Mouse (Mus musculus) lung, adult 10 weeks (tissue): ENCODE measurements around the gene Gabrq. TPM values are rescaled to one million over a fixed set of nuclear protein-coding genes. Genes with fewer than 3 reads are reported as not detected.

Experiments
- polyA plus RNA-seq: library from polyadenylated mRNA; stranded (reverse); fragments of 350-450 nt; fragmentation: Illumina TruSeq; extraction: RNeasy Lipid Tissue Mini Kit (QIAGEN cat#74804); gene quantifications from one replicate; pipeline ENCODE4 v1.2.3, GENCODE M21; 2014; ENCODE audit warnings: low read depth, low replicate concordance; ENCODE audit not compliant: insufficient read depth

The Gabrq gene
- polyA plus RNA-seq = 0.49 TPM

DNA sequence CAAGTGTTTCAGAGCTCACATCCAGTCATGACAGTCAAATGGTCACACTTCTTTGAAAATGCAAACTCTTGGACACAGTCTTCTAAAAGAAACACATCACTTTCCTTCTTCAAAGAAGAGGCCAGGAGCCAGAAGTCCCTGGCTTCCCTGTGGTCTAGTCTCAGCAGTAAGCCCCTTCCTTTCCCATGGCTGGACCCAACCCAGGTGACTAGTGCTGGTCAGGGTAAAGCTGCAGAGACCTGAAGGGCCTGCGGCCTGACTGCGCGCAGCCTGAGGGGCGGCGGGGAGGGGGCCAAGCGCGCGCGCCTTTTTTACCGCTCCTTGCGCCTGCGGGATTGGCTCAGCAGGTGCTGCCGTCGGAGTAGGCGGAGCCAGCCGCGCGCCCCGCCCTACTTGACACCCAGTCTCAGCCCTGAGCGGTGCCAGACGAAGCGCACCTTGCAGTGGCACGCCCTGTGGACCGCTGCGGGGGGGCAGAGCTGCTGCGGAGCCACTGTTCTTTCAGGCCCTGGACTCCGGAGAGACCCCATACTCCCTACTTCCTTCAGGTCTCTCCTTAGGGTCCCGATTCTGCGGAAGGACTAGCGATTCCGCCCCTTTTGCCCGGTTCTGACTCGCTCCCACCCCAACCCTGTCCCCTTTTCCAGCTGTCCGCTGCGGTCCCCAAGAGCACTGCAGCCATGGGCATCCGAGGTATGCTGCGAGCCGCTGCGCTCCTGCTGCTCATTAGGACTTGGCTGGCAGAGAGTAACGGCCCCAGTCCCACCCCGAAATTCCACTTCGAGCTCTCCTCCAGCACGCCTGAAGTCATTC is at the start of gene Gabrq:
Gene Gabrq, plus strand, starts transcription at position 403 of the 813 bp plus-strand sequence.

Other genes with a start within 250 kb of the Gabrq start
- gene Gabra3, start 168.3 kb upstream of the Gabrq start, polyA plus RNA-seq = 5.4 TPM
- gene Cetn2, start 93.2 kb downstream of the Gabrq start, polyA plus RNA-seq = 80.2 TPM
- gene Nsdhl, start 93.4 kb downstream of the Gabrq start, polyA plus RNA-seq = 14.0 TPM
- 4.2 TPM for gene Zfp185, start 162.2 kb downstream of the Gabrq start, polyA plus RNA-seq
- not detected for gene Pnma5, start 211.9 kb downstream of the Gabrq start, polyA plus RNA-seq
- gene Pnma3, start 239.6 kb downstream of the Gabrq start, polyA plus RNA-seq = not detected